Mouse (Mus musculus) G1E (cell line): ENCODE data around the gene Slc2a13. TPM values are rescaled to one million over a fixed set of nuclear protein-coding genes. Genes with fewer than 3 reads are reported as not detected.

ENCODE experiments used
- ATAC-seq: 2 replicates; pipeline ENCODE4 v1.8.0; 2016; ENCODE audit warnings: mild to moderate bottlenecking; ENCODE audit not compliant: insufficient number of reproducible peaks, poor library complexity, low FRiP score, severe bottlenecking; ENCODE audit errors: extremely low read depth
- DNase-seq: peaks from one replicate; pipeline ENCODE4 v3.0.0; 2012; ENCODE audit warnings: low spot score
- H3K27me3 ChIP-seq: 2 replicates; pipeline ENCODE4 v1.6.1; 2012; ENCODE audit warnings: mild to moderate bottlenecking, low read length, inconsistent platforms; ENCODE audit not compliant: insufficient read depth
- H3K36me3 ChIP-seq: replicated peaks from 2 replicates; pipeline ENCODE3; 2012; ENCODE audit warnings: mild to moderate bottlenecking, inconsistent platforms
- H3K4me1 ChIP-seq: 2 replicates; pipeline ENCODE4 v1.6.1; 2012; ENCODE audit warnings: low read depth, low read length, inconsistent platforms, mixed read lengths; ENCODE audit not compliant: insufficient read depth
- H3K4me3 ChIP-seq: 2 replicates; pipeline ENCODE4 v1.5.1; 2012; ENCODE audit warnings: low read depth, mild to moderate bottlenecking, inconsistent platforms, low read length, moderate library complexity, mixed read lengths
- H3K9me3 ChIP-seq: replicated peaks from 2 replicates; pipeline ENCODE4 v1.6.1; 2012; ENCODE audit warnings: inconsistent platforms
- CTCF ChIP-seq: IDR thresholded peaks from 2 replicates; pipeline ENCODE4 v1.5.1; 2012; ENCODE audit warnings: low read depth, low read length, inconsistent platforms, mixed read lengths
- GATA1 ChIP-seq: IDR thresholded peaks from 2 replicates; pipeline ENCODE4 v1.6.1; 2012; ENCODE audit warnings: borderline replicate concordance, low read length, inconsistent platforms, mixed read lengths
- GATA2 ChIP-seq: IDR thresholded peaks from 2 replicates; pipeline ENCODE4 v1.6.1; 2012; ENCODE audit warnings: low read depth, low read length, inconsistent platforms, borderline replicate concordance
- POLR2AphosphoS5 ChIP-seq: IDR thresholded peaks from 2 replicates; pipeline ENCODE4 v1.6.1; 2012; ENCODE audit warnings: low read depth, low read length, inconsistent platforms; ENCODE audit not compliant: insufficient replicate concordance
- TAL1 ChIP-seq: conservative IDR thresholded peaks from 2 replicates; pipeline ENCODE4 v1.6.1; 2012; ENCODE audit warnings: low read depth, low read length, inconsistent platforms, mixed read lengths
- polyA plus RNA-seq: library from polyadenylated mRNA; stranded (reverse); fragments of >175 nt; gene quantifications from 2 replicates; pipeline ENCODE4 v1.2.3, GENCODE M21; 2012
- total RNA-seq, 2 experiments: library from RNA; stranded (forward) in 1 of 2; stranded (reverse) in 1 of 2; fragments of 200-1000 nt in 1 of 2; fragments of >200 nt in 1 of 2; fragmentation: Nextera tagmentation in 1 of 2; gene quantifications; 2 replicates each; pipeline ENCODE4 v1.2.3; 2014 to 2017

Slc2a13 gene
- total and polyA plus RNA-seq, 3 experiments, result 0.05 TPM; not detected in 2

GRCm38 (mm10) chr15:91237294-91237693 is 335.8 kb downstream of the Slc2a13 start:
- ATAC-seq (no peak), DNase-seq (no peak)
- Histone ChIP-seq H3K36me3 (no peaks in the 10 kb centered on the region), H3K4me1 (no peaks in the 10 kb centered on the region), H3K4me3 (no peak overlapping the region), H3K27me3 (no peaks in the 10 kb centered on the region), H3K9me3 (peaks cover 14% of the 10 kb centered on the region)
- TF ChIP-seq POLR2AphosphoS5 (no peak), CTCF (no peak), TAL1 (no peak), GATA2 (no peak), GATA1 (no peak)

Other genes starting within 250 kb of the Slc2a13 start
- not detected in 2 replicates for gene Lrrk2, start 99.9 kb upstream of the Slc2a13 start, total RNA-seq (2014; fragmentation: Nextera tagmentation)
- gene Lrrk2, start 99.9 kb upstream of the Slc2a13 start, total RNA-seq (2017), result 0.16 TPM in 1 of 2 replicates, not detected in the other
- gene Lrrk2, start 99.9 kb upstream of the Slc2a13 start, polyA plus RNA-seq, result not detected in 2 replicates